Mouse (Mus musculus): ENCODE measurements around the gene Emsy.

Emsy gene

DNA sequence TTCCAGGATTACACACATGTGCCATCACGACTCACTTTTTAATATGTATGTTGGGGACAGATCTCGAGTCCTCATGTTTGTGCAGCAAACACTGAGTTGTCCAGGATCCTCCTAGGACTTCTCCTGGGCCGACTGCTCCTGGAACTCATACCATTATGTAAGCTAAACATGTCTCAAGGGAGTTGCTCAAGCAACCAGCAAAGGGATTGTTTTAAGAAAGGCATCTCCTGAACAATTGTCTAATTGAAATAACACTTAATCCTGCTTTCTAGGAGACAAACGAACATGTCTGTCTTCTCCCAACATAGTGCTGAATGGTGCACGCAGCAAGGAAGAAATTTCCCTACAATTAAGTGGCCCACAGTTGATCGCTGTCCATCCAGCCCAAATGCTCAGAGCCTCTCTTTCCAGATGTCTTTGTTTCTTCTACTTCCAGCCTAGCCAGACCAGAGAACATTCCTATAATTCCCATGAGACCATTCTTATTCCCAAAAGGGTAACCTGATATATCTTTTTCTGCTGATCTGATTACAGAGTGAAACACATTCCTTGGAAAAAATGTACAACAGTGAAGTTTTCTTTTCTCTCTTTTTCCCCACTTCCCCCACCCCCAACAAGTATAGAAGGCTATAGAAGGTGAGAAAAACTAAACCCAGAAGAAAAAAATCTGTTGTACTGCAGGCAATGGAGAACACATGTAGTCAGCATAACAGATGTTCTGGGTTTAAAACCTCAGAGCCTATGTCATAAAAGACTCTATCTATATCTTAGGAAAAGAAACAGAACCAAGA is 11.6 kb upstream of the Emsy start:
- DNase-seq: no peak

DNA sequence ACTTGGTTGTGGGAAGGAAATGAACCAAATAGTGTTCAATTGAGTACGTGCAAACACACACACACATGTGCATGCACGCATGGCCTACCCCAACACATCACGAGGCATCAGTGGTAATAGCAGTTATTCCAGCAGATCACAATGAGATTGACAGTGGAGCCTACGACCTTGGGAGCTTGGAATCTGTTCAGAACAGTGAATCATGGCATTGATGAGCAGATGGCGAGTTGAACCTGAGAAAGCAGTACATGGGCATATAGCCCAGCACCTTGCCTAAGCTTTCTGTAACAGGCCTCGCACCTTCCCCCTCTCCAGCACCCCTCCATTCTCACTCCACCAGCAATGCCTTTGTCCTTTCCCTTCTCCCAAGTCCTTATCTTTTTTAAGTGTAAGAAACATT is 9.1 kb upstream of the Emsy start:
- no peak for DNase-seq

DNA sequence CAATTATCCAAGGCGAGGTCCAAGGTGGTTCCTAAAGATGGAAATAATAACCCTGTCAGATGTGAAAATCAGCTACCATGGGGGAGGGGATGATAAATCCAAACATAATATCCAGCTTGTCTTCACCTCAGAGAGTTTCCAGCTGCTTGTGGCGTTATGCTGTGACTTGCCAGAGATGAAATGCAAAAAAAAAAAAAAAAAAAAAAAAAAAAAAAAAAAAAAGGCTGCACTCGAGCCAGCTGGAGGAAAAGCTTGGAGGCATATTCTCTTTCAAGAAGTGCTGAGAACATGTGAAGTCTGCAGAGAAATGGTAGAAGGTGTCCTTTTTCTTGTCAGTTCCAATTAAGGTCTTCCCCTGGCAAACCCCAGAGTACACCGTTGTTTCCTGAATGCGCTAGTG is 8.6 kb upstream of the Emsy start:
- no peak for DNase-seq

DNA sequence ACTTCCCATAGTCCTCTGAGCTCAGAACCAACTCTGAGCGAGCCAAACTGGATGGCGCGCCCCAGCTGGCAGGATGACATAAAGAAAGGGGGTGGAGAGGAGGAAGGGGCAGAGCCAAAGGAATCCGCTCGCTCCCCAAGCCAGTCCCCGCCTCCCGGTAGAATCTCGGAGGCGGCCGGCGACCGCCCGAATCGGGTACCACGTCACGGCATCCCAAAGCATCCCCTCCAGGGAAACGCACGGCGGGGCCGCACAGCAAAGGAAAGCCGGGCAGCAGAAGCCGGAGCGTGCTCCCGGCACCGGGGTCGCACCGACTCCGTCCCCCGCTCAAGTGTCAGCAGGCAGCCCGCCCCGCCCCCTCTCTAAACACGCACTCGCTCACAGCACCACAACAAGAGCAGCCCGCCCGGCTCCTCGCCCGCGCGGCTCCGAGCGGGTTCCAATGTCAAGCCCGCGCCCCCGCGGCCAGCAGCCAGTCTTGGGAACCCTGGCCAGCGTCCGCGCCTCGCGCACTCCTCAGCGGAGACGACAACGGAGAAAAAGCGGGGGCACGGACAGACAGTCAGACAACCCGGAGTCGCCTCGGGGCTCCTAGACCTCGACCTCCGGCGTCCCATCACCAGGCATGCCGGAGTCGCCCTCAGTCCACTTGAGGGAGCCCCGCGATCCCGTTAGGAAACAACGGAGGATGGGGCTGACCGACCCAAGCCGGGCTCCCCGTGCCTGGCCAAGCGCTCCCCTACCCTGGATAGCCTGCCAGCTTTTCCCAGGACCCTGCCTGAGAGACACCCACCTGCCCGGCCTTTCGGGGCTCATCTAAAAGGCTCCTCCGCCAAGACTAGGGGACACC is 677 bp downstream of the Emsy start:
- peak; percentile 62 to 74 for DNase-seq

DNA sequence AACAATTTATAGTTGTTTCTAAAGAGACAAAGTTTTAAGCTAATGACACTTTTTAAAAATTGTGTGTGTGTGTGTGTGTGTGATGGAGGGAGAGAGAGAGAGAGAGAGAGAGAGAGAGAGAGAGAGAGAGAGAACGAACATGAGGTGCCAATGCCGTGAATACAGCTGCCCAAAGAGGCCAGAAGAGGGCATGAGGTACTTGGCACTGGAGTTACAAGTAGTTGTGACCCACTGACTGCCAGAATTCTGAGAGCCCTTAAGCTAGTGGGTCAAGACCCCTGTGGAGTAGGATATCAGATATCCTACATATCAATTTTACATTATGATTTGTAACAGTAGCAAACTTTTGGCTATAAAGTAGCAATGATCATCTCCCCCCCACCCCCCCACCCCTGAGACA is 4.9 kb downstream of the Emsy start:
- no peak for DNase-seq

DNA sequence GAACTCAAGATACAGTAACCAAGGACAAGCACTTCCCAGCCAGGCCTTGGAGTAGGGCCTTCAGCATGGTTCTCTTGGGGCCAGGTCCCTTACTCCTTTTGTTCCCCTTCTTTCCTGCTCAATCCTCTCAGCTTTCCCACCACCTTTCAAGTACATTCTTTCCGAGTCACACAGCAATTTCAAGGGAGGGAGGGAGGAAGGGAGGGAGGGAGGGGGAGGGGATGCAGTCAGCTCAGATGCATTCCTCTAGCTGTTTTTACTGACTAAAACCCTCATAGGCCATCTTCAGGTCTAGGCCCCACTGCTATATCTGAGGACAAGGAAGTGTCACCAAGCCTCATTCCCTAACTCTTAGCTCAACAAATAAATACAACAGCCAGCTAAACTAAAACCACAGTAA is 12.3 kb downstream of the Emsy start:
- DNase-seq: no peak

DNA sequence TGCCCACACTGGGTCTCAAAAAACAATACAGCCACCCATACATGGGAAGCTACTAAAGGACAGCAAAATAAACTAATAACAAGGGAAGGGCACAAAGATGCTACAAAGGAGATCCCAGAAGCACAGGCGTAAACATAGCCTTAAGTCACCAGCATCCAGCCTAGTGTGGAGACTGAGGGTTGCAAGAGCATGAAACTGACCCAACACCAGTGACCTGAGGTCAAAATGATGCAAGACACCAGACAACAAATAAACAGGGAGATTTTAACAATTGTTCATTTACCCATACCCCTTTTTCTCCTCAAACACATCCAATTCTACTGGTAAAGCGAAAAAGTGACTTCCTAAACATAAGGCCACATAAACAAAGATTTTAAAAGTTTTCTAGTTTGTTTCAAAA is 20.0 kb downstream of the Emsy start:
- DNase-seq: no peak

DNA sequence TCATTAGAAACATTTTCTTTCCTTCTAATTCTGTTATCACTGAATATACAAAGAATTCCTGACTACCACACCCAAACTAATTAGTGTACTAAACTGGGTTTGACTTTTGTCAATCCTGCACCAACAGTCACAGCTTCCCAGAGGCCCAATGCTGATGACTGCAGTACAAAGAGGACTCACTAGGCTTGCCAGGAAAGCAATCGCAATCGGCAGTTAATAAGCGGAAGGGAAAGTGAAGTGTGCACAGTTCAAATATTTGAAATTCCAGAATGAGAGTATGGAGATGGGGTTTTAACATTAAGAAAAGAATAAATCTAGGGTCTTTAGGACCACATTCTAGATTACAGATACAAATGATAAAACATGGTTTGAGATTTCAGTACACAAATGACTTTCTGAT is 23.6 kb downstream of the Emsy start:
- DNase-seq: no peak

DNA sequence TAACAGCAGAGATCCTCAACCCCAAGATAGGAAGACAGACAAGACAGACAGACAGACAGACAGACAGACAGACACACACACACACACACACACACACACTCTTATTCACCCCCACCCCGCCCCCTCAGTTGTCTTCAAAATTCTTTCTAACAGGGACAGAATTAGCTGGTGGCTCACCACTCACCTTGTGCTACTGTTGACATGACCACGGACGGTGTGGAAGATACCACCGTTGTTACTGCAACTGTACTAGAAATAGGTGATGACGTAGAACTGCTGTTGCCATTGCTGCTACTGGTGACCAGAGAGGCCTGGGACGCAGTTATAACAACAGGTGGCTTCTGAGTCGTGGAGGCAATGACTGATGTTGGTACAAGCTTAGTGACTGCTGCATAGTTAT is 26.6 kb downstream of the Emsy start:
- no peak for DNase-seq

DNA sequence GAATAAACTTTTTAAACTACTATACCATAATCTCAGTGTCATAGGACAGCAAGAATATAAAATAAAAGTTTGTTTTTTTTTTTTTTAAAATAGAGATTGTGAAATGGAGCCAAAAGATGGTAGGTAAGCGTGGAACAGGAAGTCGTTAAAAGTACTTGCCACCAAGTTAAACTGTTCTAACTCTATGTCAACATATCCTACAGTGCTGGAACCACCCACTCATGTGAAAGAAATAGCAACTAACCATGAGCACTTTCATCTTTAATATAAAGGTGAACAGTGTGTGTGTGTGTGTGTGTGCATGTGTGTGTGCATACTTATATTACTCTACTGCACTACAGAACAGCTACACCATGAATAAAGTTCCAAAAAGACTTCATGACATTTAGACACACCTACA is 38.8 kb downstream of the Emsy start:
- no peak for DNase-seq

DNA sequence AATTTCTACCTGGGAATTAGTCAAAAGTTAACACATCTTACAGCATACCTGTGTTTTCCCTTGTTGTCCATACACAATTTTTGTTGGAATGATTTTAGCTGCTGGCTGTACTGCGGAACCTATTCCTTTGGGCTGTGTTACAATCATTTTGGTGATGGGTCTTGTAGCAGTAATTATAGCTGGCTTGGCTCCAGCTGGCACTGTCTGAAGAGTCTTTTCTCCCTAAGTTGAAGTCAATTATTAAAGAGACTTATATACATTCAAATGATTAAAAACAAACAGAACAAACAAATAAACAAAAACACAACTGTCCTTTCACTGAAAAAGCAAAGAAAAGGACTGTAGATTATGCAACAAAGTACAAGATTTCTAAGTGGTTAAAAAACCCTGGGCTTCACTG is 43.6 kb downstream of the Emsy start:
- no peak for DNase-seq

DNA sequence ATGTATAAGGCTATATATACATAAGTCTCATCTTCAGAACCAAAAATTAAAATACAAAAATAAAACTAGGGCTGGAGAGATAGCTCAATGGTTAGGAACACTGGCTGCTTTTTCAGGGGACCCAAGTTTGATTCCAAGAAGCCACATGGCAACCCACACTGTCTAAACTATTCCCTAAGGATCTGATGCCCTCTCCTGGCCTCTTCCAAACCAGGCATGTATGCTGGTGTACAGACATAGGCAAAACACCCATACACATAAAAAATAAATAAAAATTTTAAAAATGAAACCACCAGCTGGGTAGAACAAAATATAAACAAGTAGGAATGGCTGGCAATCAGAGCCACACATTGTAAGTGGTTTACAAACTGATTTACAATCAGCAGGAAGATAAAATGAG is 48.1 kb downstream of the Emsy start:
- no peak for DNase-seq

DNA sequence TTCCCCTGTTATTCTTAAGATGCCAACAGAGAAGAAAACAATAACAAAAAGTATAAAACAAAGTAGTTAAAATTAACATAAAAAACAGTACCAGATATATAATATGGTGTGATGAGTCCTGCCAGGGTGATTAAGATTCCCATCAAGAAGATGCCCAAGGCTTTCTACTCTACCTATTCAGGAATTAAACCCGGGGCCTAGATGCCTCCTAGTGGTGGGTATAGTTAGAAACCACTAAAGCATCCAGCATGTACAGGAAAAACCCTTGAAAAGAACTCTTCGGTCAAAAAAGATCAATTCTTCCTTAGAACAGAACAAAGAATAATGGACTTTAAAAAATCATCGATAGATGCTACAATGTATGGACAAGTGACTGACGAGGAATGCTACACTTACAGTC is 49.4 kb downstream of the Emsy start:
- no peak for DNase-seq

DNA sequence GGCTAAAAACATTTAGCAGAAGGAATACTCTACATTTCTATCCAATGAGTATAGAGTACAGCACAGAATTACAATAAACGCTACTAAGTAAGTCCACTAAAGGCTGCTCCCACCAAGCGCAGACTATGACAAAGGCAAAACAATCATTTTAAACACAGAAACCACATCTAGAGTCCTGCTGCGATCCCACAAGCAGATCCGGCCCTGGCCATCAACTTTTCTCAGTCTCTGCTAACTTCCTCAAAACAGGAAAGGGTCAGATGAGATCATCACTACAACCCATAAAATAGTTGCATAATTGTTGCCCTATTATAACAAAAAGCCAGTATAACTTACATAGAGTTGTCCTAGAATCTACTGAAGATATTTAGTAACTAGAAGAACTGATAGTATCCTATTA is 54.9 kb downstream of the Emsy start:
- no peak for DNase-seq

DNA sequence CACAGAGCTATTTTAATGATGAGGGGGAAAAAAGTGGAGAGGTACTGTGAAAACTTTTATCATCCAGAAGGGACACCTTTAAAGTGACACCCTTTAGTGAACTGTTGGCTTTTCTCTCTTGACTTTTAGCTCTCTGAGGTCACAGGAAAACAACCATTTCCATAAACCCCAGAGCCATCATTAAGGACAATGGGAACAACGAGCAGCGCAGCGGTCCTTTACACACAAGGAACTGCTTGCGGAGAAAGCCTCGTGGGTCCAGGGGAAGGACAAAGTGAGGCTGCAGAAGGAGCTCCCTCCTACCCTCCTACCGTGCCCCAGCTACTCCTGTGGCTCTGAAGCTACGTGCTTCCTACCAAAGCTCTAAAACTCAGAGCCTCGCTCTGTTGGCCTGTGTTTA is 59.2 kb downstream of the Emsy start:
- no peak for DNase-seq

DNA sequence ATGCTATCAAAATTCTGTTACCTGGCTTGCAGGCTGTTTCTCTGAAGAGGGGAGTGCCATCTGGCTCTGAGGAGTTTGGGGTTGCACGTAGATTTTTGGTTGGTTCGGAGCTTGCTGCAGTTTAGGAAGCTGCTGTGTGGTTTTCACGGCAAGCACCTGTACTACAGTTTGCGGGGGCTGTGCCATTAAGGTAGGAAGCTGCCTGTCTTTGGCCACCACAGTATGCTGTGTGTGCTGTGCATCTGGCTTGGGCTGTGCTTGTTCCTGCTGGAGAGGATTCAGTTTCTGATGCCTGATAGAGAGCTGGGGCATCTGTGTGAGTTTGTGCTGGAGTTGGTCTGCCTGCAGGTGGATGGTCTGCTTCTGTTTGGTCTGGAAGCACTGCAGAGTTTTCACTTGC is 61.9 kb downstream of the Emsy start:
- peak in 1 of 2 experiments; percentile 44 for DNase-seq

DNA sequence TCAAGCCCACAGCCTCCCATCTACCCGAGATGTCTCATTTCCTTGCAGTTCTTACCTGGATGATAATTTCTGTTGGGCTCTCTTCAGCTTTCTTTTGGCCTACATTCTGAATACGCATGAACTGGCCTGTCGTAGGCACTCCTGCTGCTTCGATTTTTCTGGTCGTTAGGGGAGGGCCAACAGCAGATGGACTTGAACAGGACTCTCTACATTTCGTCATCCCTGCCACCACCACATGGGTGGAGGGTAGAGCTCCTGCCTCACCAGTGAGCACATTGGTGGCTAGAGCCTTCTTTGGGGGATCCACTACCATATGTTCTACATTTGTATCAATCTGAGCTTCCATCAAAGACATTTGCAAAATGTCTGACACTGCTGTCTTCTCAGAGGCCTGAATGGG is 63.3 kb downstream of the Emsy start:
- no peak for DNase-seq

DNA sequence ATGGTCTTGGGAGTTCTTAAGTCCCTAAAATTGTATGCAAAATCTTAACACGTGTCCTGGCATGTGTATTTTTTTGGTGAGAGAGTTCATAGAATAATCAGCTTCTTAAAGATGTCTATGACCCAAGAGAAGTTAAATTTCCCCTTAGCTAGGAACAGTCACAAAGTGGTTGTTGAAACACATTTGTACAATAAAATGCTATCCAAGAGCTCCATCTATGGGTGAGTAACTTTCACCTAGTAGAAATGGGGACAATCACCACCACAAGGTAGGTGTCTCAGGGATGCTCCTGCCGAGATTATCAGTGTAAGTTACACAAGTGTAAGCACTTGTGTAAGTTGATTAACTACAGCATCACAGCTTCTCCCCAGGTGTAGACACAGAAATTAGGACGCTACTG is 67.6 kb downstream of the Emsy start:
- no peak for DNase-seq

DNA sequence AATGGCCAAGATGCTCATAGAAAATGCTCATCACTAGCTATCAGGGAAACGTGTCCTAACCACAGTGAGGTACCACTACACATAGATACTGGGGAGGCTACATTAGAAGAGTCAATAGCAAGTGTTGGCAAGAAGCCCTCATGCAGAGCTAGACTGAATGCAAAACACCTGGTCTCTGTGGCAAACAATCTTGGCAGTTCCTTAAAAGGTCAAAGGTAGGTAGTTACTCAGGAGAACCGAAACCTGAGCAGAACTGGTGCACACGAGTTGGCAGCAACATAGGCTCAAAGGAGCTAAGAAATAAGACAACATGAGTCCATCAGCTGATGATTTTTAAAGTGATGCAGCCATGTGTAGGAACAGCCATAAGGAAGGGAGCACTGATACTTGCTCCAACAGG is 70.3 kb downstream of the Emsy start:
- DNase-seq: no peak

DNA sequence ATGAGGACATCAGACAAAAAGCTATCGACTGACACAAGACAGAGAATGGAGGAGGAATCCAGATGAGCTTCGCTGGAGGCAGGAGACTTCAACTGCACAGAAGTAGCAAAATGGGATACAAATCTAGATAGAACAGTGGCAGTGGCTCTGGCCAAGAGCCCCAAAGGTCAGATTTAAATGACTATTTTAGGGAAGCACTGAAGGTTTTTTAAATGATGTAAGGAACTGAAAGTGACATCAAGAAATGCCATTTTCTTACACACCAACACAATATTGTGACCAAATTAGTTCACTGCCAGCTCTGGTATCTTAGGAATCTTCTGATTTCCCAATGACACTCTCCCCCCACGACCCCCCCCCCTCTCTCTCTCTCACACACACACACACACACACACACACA is 72.0 kb downstream of the Emsy start:
- DNase-seq: no peak

DNA sequence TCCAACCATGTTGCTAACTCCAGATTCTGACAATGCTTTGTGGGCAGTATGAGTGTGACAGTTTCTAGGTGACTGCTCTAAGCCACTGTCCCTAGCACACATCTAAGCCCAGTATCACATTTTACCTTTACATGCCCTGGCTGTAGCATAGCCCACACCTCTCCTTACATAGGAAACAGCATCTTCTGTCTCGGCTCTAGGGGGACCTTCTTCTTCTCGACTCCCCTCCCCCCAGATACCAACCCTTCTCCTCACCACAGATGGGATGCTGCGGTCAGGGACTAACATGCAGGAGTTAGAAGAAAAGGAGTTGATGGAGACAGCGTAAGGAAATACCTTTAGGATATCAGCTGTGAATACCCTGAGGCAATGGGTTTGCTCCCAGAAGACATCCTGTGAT is 75.3 kb downstream of the Emsy start:
- no peak for DNase-seq

DNA sequence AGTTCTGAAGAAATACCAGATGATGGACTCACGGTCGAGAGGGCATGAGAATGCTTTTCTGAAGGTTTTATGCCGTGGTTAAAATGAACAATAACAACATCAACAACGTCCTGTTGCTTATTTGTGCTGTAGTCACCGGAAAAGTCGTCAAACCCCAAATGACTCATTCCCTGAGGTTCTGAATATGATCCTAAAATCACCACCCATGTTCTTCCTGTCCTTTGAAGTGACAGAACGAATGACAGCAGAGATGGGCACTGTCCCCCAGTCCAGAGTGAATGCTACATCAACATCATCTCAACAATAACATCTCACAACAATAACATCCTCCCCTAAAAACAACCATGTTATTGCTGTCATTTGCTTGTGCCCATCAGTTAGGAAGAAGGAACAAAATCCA is 76.1 kb downstream of the Emsy start:
- DNase-seq: no peak

DNA sequence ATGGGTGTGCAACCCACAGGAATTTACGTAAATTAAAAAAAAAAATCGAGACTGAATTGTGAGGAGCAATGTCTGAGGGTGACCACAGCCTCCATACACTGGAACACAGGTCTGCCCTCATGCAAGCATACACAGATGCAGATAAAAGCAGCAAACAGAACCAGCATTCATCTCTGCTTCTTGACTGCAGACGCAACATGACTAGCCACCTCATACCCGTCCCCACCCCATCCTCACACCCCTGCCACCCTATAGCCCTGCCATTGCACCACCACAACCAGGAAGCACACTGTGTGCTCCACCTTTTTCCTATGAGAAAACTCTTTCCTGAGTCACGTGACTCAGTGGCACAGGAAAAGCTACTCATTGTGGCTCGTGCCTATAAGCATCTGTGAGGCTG is 76.9 kb downstream of the Emsy start:
- no peak for DNase-seq

DNA sequence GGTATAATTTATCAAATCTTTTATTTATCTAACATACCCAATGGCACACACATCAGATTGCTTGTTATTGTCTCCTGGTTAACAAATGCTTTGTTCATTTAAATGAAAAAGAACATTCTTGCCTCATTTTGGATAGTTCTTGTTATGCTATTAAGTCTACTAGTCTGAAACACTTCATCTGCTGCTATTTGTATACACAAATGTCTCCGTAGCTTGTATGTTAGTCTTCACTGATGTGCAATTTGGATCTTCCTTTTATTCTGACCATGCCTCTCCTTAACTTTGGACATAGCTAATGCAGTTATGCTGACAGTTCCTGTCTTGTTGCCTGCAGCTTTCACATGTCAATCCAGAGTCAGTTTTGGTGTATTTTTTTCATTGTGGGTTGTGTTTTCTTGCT is 79.1 kb downstream of the Emsy start:
- DNase-seq: no peak
